Mouse (Mus musculus) thymus, adult 2 months (tissue): ENCODE data around the gene Sertad4.

Experiments
- CTCF ChIP-seq: fragments of 200-500 bp; IDR thresholded peaks from 2 replicates; pipeline ENCODE4 v1.5.1; 2012; ENCODE audit warnings: mild to moderate bottlenecking, control low read depth, low read length, moderate library complexity, borderline replicate concordance; ENCODE audit not compliant: control insufficient read depth, poor library complexity, insufficient read depth; ENCODE audit errors: extremely low read depth
- POLR2A ChIP-seq: fragments of 200-500 bp; IDR thresholded peaks from 2 replicates; pipeline ENCODE4 v1.6.1; 2012; ENCODE audit warnings: mild to moderate bottlenecking, low read length, control low read depth, moderate library complexity; ENCODE audit not compliant: control insufficient read depth, poor library complexity, insufficient read depth; ENCODE audit errors: extremely low read depth

DNA sequence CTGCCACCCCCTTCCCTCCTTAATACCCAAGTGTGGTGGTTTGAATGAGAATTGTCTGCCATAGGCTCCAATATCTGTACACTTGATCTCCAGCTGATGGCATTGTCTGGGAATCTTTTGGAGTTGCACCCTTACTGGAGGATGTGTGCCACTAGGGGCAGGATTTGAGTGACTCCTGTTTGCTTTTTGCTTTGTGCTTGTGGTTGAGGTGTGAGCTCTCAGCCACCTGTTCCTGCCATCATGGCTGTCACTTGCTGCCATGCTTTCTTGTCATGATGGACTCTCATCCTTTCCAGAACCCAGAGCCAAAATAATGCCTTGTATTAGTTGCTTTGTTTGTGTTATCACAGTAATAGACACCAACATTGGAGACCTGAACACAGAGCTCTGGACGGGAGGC lies 14.2 kb upstream of the Sertad4 start:
- TF ChIP-seq CTCF (no peak), POLR2A (no peak)
